Mouse (Mus musculus): ENCODE measurements at regions not wholly inside any gene's neighbourhood (a gene's known extent, or its start where the extent isn't known, plus 50 kb on each side); places are given as distances from the start of the nearest gene placed in this dataset.
"Not testable (repeated sequence)": the region's sequence is repeated elsewhere in the genome, so short reads cannot be mapped to it uniquely, and the experiment has no call there.

GRCm38 (mm10) chr3:82290373-82290772 lies 67.5 kb upstream of the Map9 start:
- Histone ChIP-seq H3K4me3 (ENCODE audit: low read depth, low read length) (no peak overlapping the region), H3K9ac (no peak overlapping the region), H3K4me1 (ENCODE audit: insufficient read depth) (no peaks in the 10 kb centered on the region), H3K4me2 (no peak overlapping the region), H3K27me3 (ENCODE audit: insufficient read depth, low read length) (no peaks in the 10 kb centered on the region), H3K27ac (ENCODE audit: low read depth) (no peak overlapping the region), H3K9me3 (ENCODE audit: low read depth, low read length) (no peaks in the 10 kb centered on the region), H3K36me3 (ENCODE audit: insufficient read depth) (no peaks in the 10 kb centered on the region)
- ATAC-seq (ENCODE audit: insufficient read depth) (no peak), DNase-seq (no peak)
- TF ChIP-seq CTCF (IDR thresholded peaks at IDR 0.05; ENCODE audit: low read depth) = no peak
- 74% methylated on average over 2 of the region's 2 CpGs for WGBS

GRCm38 (mm10) chr3:82288996-82289395 lies 68.8 kb upstream of the Map9 start:
- no peaks in the 10 kb centered on the region for H3K9me3 ChIP-seq (ENCODE audit: low read depth, low read length)
- H3K4me2 ChIP-seq = no peak overlapping the region
- no peak overlapping the region for H3K4me3 ChIP-seq (ENCODE audit: low read depth, low read length)
- no peak overlapping the region for H3K9ac ChIP-seq
- H3K27ac ChIP-seq (ENCODE audit: low read depth) = no peak overlapping the region
- no peak for TF ChIP-seq CTCF (IDR thresholded peaks at IDR 0.05; ENCODE audit: low read depth)
- H3K36me3 ChIP-seq (ENCODE audit: insufficient read depth) = no peaks in the 10 kb centered on the region
- DNase-seq (no peak), ATAC-seq (ENCODE audit: insufficient read depth) (no peak)
- H3K4me1 ChIP-seq (ENCODE audit: insufficient read depth) = no peaks in the 10 kb centered on the region
- H3K27me3 ChIP-seq (ENCODE audit: insufficient read depth, low read length) = no peaks in the 10 kb centered on the region
- 70% methylated on average over 6 of the region's 6 CpGs for WGBS

- ATAC-seq (ENCODE audit: insufficient read depth) (no peak), DNase-seq (no peak)
- Histone ChIP-seq H3K27me3 (ENCODE audit: insufficient read depth, low read length) (no peaks in the 10 kb centered on the region), H3K27ac (ENCODE audit: low read depth) (no peak overlapping the region), H3K4me2 (no peak overlapping the region), H3K4me3 (ENCODE audit: low read depth, low read length) (no peak overlapping the region), H3K36me3 (ENCODE audit: insufficient read depth) (no peaks in the 10 kb centered on the region), H3K9me3 (ENCODE audit: low read depth, low read length) (no peaks in the 10 kb centered on the region), H3K9ac (no peak overlapping the region), H3K4me1 (ENCODE audit: insufficient read depth) (0 out of 2 replicates have a peak, but pooled peaks cover 10% of the 10 kb centered on the region)
- TF ChIP-seq CTCF (IDR thresholded peaks at IDR 0.05; ENCODE audit: low read depth) = no peak
These were observed 80.7 kb upstream of the Map9 start for GRCm38 (mm10) chr3:82276977-82277714.

- Histone ChIP-seq H3K27me3 (ENCODE audit: insufficient read depth, low read length) (no peaks in the 10 kb centered on the region), H3K27ac (ENCODE audit: low read depth) (peak overlapping the region; percentile 86)
These were observed 82.0 kb upstream of the Map9 start for GRCm38 (mm10) chr3:82275822-82276203.

GRCm38 (mm10) chr3:82274945-82275821 lies 82.7 kb upstream of the Map9 start:
- Histone ChIP-seq H3K4me1 (ENCODE audit: insufficient read depth) (0 out of 2 replicates have a peak, but pooled peaks cover 10% of the 10 kb centered on the region), H3K27ac (ENCODE audit: low read depth) (peak overlapping the region; percentile 86), H3K9me3 (ENCODE audit: low read depth, low read length) (no peaks in the 10 kb centered on the region), H3K27me3 (ENCODE audit: insufficient read depth, low read length) (no peaks in the 10 kb centered on the region), H3K4me3 (ENCODE audit: low read depth, low read length) (no peak overlapping the region), H3K4me2 (peak overlapping the region; percentile 18; the same call in 1 of the 2 replicates), H3K9ac (no peak overlapping the region), H3K36me3 (ENCODE audit: insufficient read depth) (no peaks in the 10 kb centered on the region)
- ATAC-seq (ENCODE audit: insufficient read depth) (peak; percentile 79; the same call in 1 of the 2 replicates), DNase-seq (peak; percentile 89)
- 26% methylated on average over 7 of the region's 7 CpGs for WGBS
- no peak for TF ChIP-seq CTCF (IDR thresholded peaks at IDR 0.05; ENCODE audit: low read depth)

More at GRCm38 (mm10) chr3:82275822-82276203, 82.0 kb upstream of the Map9 start:
- Histone ChIP-seq H3K36me3 (ENCODE audit: insufficient read depth) (no peaks in the 10 kb centered on the region), H3K9me3 (ENCODE audit: low read depth, low read length) (no peaks in the 10 kb centered on the region), H3K4me3 (ENCODE audit: low read depth, low read length) (no peak overlapping the region), H3K4me1 (ENCODE audit: insufficient read depth) (0 out of 2 replicates have a peak, but pooled peaks cover 10% of the 10 kb centered on the region), H3K4me2 (no peak overlapping the region), H3K9ac (no peak overlapping the region)
- no peak for TF ChIP-seq CTCF (IDR thresholded peaks at IDR 0.05; ENCODE audit: low read depth)
- DNase-seq = no peak
- WGBS = 44% methylated on average over 4 of the region's 4 CpGs
- no peak for ATAC-seq (ENCODE audit: insufficient read depth)

- WGBS = 19% methylated on average over 6 of the region's 6 CpGs
- DNase-seq = peak; percentile 89
- Histone ChIP-seq H3K27me3 (ENCODE audit: insufficient read depth, low read length) (no peaks in the 10 kb centered on the region), H3K4me3 (ENCODE audit: low read depth, low read length) (no peak overlapping the region), H3K9me3 (ENCODE audit: low read depth, low read length) (no peaks in the 10 kb centered on the region), H3K36me3 (ENCODE audit: insufficient read depth) (no peaks in the 10 kb centered on the region), H3K27ac (ENCODE audit: low read depth) (peak overlapping the region; percentile 86), H3K9ac (no peak overlapping the region), H3K4me1 (ENCODE audit: insufficient read depth) (0 out of 2 replicates have a peak, but pooled peaks cover 10% of the 10 kb centered on the region), H3K4me2 (no peak overlapping the region)
- no peak for TF ChIP-seq CTCF (IDR thresholded peaks at IDR 0.05; ENCODE audit: low read depth)
- peak; percentile 95 for ATAC-seq (ENCODE audit: insufficient read depth)
These were observed 83.5 kb upstream of the Map9 start for GRCm38 (mm10) chr3:82274196-82274937.

GRCm38 (mm10) chr3:82273511-82273910 lies 84.3 kb upstream of the Map9 start:
- not testable (repeated sequence) for H3K36me3 ChIP-seq (ENCODE audit: insufficient read depth); H3K4me2 ChIP-seq; H3K9ac ChIP-seq; ATAC-seq (ENCODE audit: insufficient read depth); DNase-seq; H3K27me3 ChIP-seq (ENCODE audit: insufficient read depth, low read length); H3K4me3 ChIP-seq (ENCODE audit: low read depth, low read length); H3K9me3 ChIP-seq (ENCODE audit: low read depth, low read length)
- WGBS = 64% methylated on average over 2 of the region's 2 CpGs
- Histone ChIP-seq H3K27ac (ENCODE audit: low read depth) (peak overlapping the region; percentile 86; the same call in 1 of the 2 replicates), H3K4me1 (ENCODE audit: insufficient read depth) (0 out of 2 replicates have a peak, but pooled peaks cover 10% of the 10 kb centered on the region)
